Mouse (Mus musculus) olfactory bulb, adult 2 months (tissue): ENCODE results near the gene Cul3.

Source experiments
- CTCF ChIP-seq: fragments of 200-500 bp; IDR thresholded peaks from 2 replicates; pipeline ENCODE4 v1.5.1; 2012; ENCODE audit warnings: low read depth, mild to moderate bottlenecking, low read length, moderate library complexity; ENCODE audit not compliant: insufficient read depth
- POLR2A ChIP-seq: fragments of 200-500 bp; IDR thresholded peaks from 2 replicates; pipeline ENCODE4 v1.6.1; 2012; ENCODE audit warnings: mild to moderate bottlenecking, low read depth, low read length, moderate library complexity; ENCODE audit not compliant: insufficient read depth

GRCm38 (mm10) chr1:80340061-80340435 lies 232 bp downstream of the Cul3 start:
- TF ChIP-seq CTCF, result no peak
- no peak for TF ChIP-seq POLR2A
